Mouse (Mus musculus): ENCODE measurements around the gene Cblc.

The Cblc gene

GRCm38 (mm10) chr7:19782645-19783044 lies 14.0 kb downstream of the Cblc start:
- no peak for DNase-seq (ENCODE audit: low spot score in 2 of 2)

- no peak for DNase-seq (ENCODE audit: low spot score in 2 of 2)
Measured at GRCm38 (mm10) chr7:19781741-19782140, 14.9 kb downstream of the Cblc start.

GRCm38 (mm10) chr7:19779903-19780302 lies 16.7 kb downstream of the Cblc start:
- DNase-seq (ENCODE audit: low spot score in 2 of 2), result no peak

GRCm38 (mm10) chr7:19778645-19779044 lies 18.0 kb downstream of the Cblc start:
- no peak for DNase-seq (ENCODE audit: low spot score in 2 of 2)

- DNase-seq (ENCODE audit: low spot score in 2 of 2), result no peak
Measured at GRCm38 (mm10) chr7:19777049-19777723, 19.4 kb downstream of the Cblc start.

- no peak for DNase-seq (ENCODE audit: low spot score in 2 of 2)
Measured at GRCm38 (mm10) chr7:19771682-19772081, 24.9 kb downstream of the Cblc start.

GRCm38 (mm10) chr7:19770984-19771391 lies 25.6 kb downstream of the Cblc start, which contains the start of gene Bcam:
Bcam (minus strand) TSS chr7:19771016.
- no peak for DNase-seq (ENCODE audit: low spot score in 2 of 2)

GRCm38 (mm10) chr7:19770375-19770754 lies 26.2 kb downstream of the Cblc start:
- DNase-seq (ENCODE audit: low spot score in 2 of 2), result peak in 1 of 2 experiments; percentile 32

- DNase-seq (ENCODE audit: low spot score in 2 of 2), result no peak
Measured at GRCm38 (mm10) chr7:19769434-19770374, 26.9 kb downstream of the Cblc start.

- no peak for DNase-seq (ENCODE audit: low spot score in 2 of 2)
Measured at GRCm38 (mm10) chr7:19769001-19769400, 27.6 kb downstream of the Cblc start.

GRCm38 (mm10) chr7:19768251-19768650 lies 28.4 kb downstream of the Cblc start:
- DNase-seq (ENCODE audit: low spot score in 2 of 2), result no peak

- no peak for DNase-seq (ENCODE audit: low spot score in 2 of 2)
Measured at GRCm38 (mm10) chr7:19764581-19764980, 32.0 kb downstream of the Cblc start.

- DNase-seq (ENCODE audit: low spot score in 2 of 2), result no peak
Measured at GRCm38 (mm10) chr7:19763829-19764477, 32.7 kb downstream of the Cblc start.

GRCm38 (mm10) chr7:19762283-19762682 lies 34.3 kb downstream of the Cblc start:
- no peak for DNase-seq (ENCODE audit: low spot score in 2 of 2)

GRCm38 (mm10) chr7:19760021-19760420 lies 36.6 kb downstream of the Cblc start:
- no peak for DNase-seq (ENCODE audit: low spot score in 2 of 2)

GRCm38 (mm10) chr7:19758623-19759022 lies 38.0 kb downstream of the Cblc start:
- no peak for DNase-seq (ENCODE audit: low spot score in 2 of 2)

- DNase-seq (ENCODE audit: low spot score in 2 of 2), result no peak
Measured at GRCm38 (mm10) chr7:19755851-19756786, 40.5 kb downstream of the Cblc start.

GRCm38 (mm10) chr7:19755008-19755407 lies 41.6 kb downstream of the Cblc start:
- no peak for DNase-seq (ENCODE audit: low spot score in 2 of 2)

- no peak for DNase-seq (ENCODE audit: low spot score in 2 of 2)
Measured at GRCm38 (mm10) chr7:19754065-19754464, 42.5 kb downstream of the Cblc start.

- no peak for DNase-seq (ENCODE audit: low spot score in 2 of 2)
Measured at GRCm38 (mm10) chr7:19753587-19753986, 43.0 kb downstream of the Cblc start.

- no peak for DNase-seq (ENCODE audit: low spot score in 2 of 2)
Measured at GRCm38 (mm10) chr7:19752652-19753051, 44.0 kb downstream of the Cblc start.

Measured in natural killer cell, adult 2 months (primary cell).